Mouse (Mus musculus) adrenal gland, postnatal 4 days (tissue): Measurements from ENCODE around the gene Hesx1. TPM values are rescaled to one million over a fixed set of nuclear protein-coding genes. Genes with fewer than 3 reads are reported as not detected.

Experiments
- total RNA-seq, 2 experiments: library from RNA; stranded (reverse); gene quantifications; 2 replicates each; pipeline ENCODE4 v1.2.3; 2021

The Hesx1 gene
- total RNA-seq, 2 experiments from 2014 or later, result 0.42 to 0.73 TPM

Other genes with a start within 250 kb of the Hesx1 start
- gene Asb14, start 99.9 kb upstream of the Hesx1 start, total RNA-seq, result under 1 TPM; 0.20 to 0.79 TPM
- gene Appl1, start 23.2 kb upstream of the Hesx1 start, total RNA-seq, result 10 to 100 TPM; 40.5 to 44.4 TPM
- 10 to 100 TPM in 1 of 2 experiments, 1 to 10 TPM in 1; 7.1 to 10.1 TPM for gene Il17rd, start 44.5 kb downstream of the Hesx1 start, total RNA-seq
- 10 to 100 TPM; 55.8 to 56.3 TPM for gene Arhgef3, start 120.5 kb downstream of the Hesx1 start, total RNA-seq